Mouse (Mus musculus) intestine, postnatal 0 days (tissue): ENCODE data around the gene Iqcg. TPM values are rescaled to one million over a fixed set of nuclear protein-coding genes. Genes with fewer than 3 reads are reported as not detected.

Source experiments
- ATAC-seq: fragments of 200-750 bp; cut with Nextera tagmentation; 2 replicates; pipeline ENCODE4 v1.8.0; 2017; ENCODE audit warnings: mild to moderate bottlenecking, moderate TSS enrichment, moderate library complexity
- H3K27ac ChIP-seq: fragments of 300-500 bp; sonication (generic); 2 replicates; pipeline ENCODE4 v1.5.1; 2014; ENCODE audit warnings: mild to moderate bottlenecking, low read depth, low read length, moderate library complexity
- H3K27me3 ChIP-seq: fragments of 300-500 bp; sonication (generic); replicated peaks from 2 replicates; pipeline ENCODE4 v1.6.1; 2014; ENCODE audit warnings: low read length, mixed read lengths; ENCODE audit not compliant: control insufficient read depth, insufficient read depth
- H3K36me3 ChIP-seq: fragments of 300-500 bp; sonication (generic); 2 replicates; pipeline ENCODE4 v1.6.1; 2014; ENCODE audit warnings: mild to moderate bottlenecking, moderate library complexity; ENCODE audit not compliant: control insufficient read depth, insufficient read depth
- H3K4me1 ChIP-seq: fragments of 300-500 bp; sonication (generic); replicated peaks from 2 replicates; pipeline ENCODE4 v1.6.1; 2014; ENCODE audit warnings: antibody characterized with exemption, low read length, mixed read lengths; ENCODE audit not compliant: control insufficient read depth, insufficient read depth
- H3K4me2 ChIP-seq: fragments of 300-500 bp; sonication (generic); replicated peaks from 2 replicates; pipeline ENCODE4 v1.6.1; 2014; ENCODE audit warnings: low read depth, mild to moderate bottlenecking, moderate library complexity
- H3K4me3 ChIP-seq: fragments of 300-500 bp; sonication (generic); 2 replicates; pipeline ENCODE4 v1.5.1; 2014; ENCODE audit warnings: low read depth, low read length
- H3K9ac ChIP-seq: fragments of 300-500 bp; sonication (generic); 2 replicates; pipeline ENCODE4 v1.6.1; 2014; ENCODE audit warnings: mild to moderate bottlenecking, low read depth, low read length
- H3K9me3 ChIP-seq: fragments of 300-500 bp; sonication (generic); 2 replicates; pipeline ENCODE4 v1.6.1; 2016; ENCODE audit warnings: mixed run types; ENCODE audit not compliant: control insufficient read depth
- CTCF ChIP-seq: sonication (generic); IDR thresholded peaks from 2 replicates; pipeline ENCODE4 v1.5.1; 2016; ENCODE audit warnings: low read depth, mild to moderate bottlenecking, control low read depth, antibody characterized with exemption, moderate library complexity
- WGBS: fragments of 180-500 bp; shearing (Covaris S2); extraction: QIAGEN DNeasy Blood & Tissue Kit; methylation state at CpG from one replicate; pipeline ENCODE4 v1.1.7; 2014; 5-methylcytosine and 5-hydroxymethylcytosine counted together
- polyA plus RNA-seq: library from polyadenylated mRNA; unstranded; fragments of >200 nt; fragmentation: Nextera tagmentation; extraction: Ambion mirVana; gene quantifications from 2 replicates; pipeline ENCODE4 v1.2.1, GENCODE M21; 2015

The Iqcg gene
- polyA plus RNA-seq, 1 experiment from 2014 or later: 2.1 TPM

DNA sequence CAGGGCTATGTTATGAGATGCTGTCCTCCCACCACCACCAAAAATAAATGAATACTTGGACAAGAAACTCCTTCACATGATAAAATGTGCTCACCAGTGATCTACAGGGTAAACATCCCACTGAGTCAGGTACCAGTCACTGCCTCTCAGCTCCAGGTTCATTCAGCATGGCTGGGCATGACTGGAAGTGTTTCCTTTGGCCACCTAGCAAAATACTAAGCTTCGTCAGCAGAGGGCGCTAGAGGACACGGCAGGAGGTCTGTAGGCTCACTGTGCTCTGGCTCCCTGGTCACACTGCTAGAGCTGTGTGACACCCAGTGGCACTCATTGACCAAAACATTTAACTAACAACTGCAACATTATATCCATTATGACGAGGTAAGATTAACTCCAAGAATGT lies 32.3 kb downstream of the Iqcg start:
- WGBS: 2% methylated on average over 4 of the region's 4 CpGs
- H3K27ac ChIP-seq: no peak overlapping the region
- peak; percentile 99 for TF ChIP-seq CTCF

GRCm38 (mm10) chr16:33021381-33021780 lies 34.6 kb downstream of the Iqcg start:
- H3K4me3 ChIP-seq: no peak overlapping the region
- H3K4me2 ChIP-seq: no peak overlapping the region
- no peaks in the 10 kb centered on the region for H3K9me3 ChIP-seq
- no peaks in the 10 kb centered on the region for H3K4me1 ChIP-seq
- 68% methylated on average over 3 of the region's 3 CpGs for WGBS
- ATAC-seq: no peak
- no peak overlapping the region for H3K9ac ChIP-seq
- no peak for TF ChIP-seq CTCF
- H3K27me3 ChIP-seq: no peaks in the 10 kb centered on the region
- H3K36me3 ChIP-seq: peaks cover 2% of the 10 kb centered on the region
- no peak overlapping the region for H3K27ac ChIP-seq

More for the DNA sequence above, 32.3 kb downstream of the Iqcg start:
- Histone ChIP-seq H3K4me2 (no peak overlapping the region), H3K36me3 (no peaks in the 10 kb centered on the region), H3K27me3 (no peaks in the 10 kb centered on the region), H3K9me3 (no peaks in the 10 kb centered on the region), H3K9ac (no peak overlapping the region), H3K4me3 (no peak overlapping the region), H3K4me1 (no peaks in the 10 kb centered on the region)
- ATAC-seq: 0 out of 2 replicates have a peak, but pooled peaks have one; percentile 44

DNA sequence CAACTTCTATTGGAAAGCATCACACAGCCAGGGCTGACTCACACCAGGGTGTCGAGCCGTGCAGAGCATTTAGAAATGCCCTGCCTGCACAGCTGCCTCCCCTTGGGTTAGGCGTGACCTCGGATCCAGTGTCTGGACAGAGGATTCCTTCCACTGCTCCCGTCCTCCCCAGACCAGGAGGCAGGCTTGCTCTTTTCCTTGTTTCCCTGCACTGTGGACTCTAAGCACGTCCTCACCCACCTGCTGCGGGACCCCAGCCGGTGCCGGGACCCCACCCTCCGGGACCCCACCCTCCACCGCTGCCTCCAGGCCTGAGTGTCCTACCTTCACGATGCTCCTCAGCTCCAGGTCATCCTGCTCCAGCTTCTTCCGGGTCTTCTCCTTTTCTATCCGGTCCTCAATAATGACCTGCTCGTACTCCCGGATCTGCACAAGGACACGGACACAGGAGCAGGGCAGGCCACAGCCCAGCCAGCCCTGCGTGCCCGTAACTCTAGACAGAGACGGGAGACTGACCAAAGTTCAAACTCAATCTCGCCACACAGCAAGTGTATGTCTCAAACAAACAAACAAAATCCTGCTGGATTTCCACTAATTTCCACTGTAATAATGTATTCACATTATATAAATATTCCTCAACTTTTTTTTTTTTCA lies 36.8 kb downstream of the Iqcg start:
- H3K4me2 ChIP-seq: peak overlapping the region; percentile 58
- peak; percentile 44 for ATAC-seq
- peaks cover 10% of the 10 kb centered on the region for H3K36me3 ChIP-seq
- no peaks in the 10 kb centered on the region for H3K27me3 ChIP-seq
- H3K9ac ChIP-seq: no peak overlapping the region
- H3K4me1 ChIP-seq: no peaks in the 10 kb centered on the region
- no peaks in the 10 kb centered on the region for H3K9me3 ChIP-seq
- H3K4me3 ChIP-seq: peak overlapping the region; percentile 20
- TF ChIP-seq CTCF: no peak
- 42% methylated on average over 21 of the region's 21 CpGs for WGBS
- no peak overlapping the region for H3K27ac ChIP-seq

GRCm38 (mm10) chr16:33017677-33018349 lies 38.2 kb downstream of the Iqcg start:
- no peak overlapping the region for H3K27ac ChIP-seq
- ATAC-seq: no peak
- no peak overlapping the region for H3K4me3 ChIP-seq
- H3K27me3 ChIP-seq: no peaks in the 10 kb centered on the region
- H3K4me1 ChIP-seq: no peaks in the 10 kb centered on the region
- H3K9ac ChIP-seq: no peak overlapping the region
- peaks cover 25% of the 10 kb centered on the region for H3K36me3 ChIP-seq
- WGBS: 69% methylated on average over 5 of the region's 5 CpGs
- H3K4me2 ChIP-seq: no peak overlapping the region
- no peak for TF ChIP-seq CTCF
- no peaks in the 10 kb centered on the region for H3K9me3 ChIP-seq

DNA sequence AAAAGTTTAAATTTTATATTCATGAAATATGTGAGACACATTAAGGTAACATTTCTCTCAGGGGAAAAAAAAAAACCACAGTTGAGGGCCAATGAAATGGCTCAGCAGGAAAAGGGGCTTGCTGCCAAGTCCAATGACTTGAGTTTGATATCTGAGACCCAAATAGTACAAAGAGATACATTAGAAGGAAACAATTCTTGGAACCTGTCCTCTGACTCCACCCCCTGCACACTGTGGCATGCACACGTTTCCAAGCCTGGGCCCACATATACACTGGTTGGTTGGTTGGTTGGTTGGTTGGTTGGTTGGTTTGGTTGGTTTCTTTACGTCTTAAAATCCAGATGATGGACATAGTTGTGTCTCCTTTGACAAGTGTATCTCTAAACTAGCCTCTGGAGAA lies 40.0 kb downstream of the Iqcg start:
- Histone ChIP-seq H3K36me3 (peaks cover 38% of the 10 kb centered on the region), H3K27me3 (no peaks in the 10 kb centered on the region), H3K9me3 (no peaks in the 10 kb centered on the region), H3K9ac (no peak overlapping the region), H3K4me1 (no peaks in the 10 kb centered on the region), H3K4me2 (no peak overlapping the region), H3K4me3 (no peak overlapping the region), H3K27ac (no peak overlapping the region)
- WGBS: 85% methylated on average over 2 of the region's 2 CpGs
- TF ChIP-seq CTCF: no peak
- no peak for ATAC-seq

- no peak for ATAC-seq
- H3K27ac ChIP-seq: no peak overlapping the region
- H3K4me1 ChIP-seq: no peaks in the 10 kb centered on the region
- no peak overlapping the region for H3K4me2 ChIP-seq
- no peak overlapping the region for H3K9ac ChIP-seq
- H3K27me3 ChIP-seq: no peaks in the 10 kb centered on the region
- peaks cover 39% of the 10 kb centered on the region for H3K36me3 ChIP-seq
- no peak for TF ChIP-seq CTCF
- H3K4me3 ChIP-seq: no peak overlapping the region
- 86% methylated on average over 3 of the region's 3 CpGs for WGBS
- H3K9me3 ChIP-seq: no peaks in the 10 kb centered on the region
Observed at GRCm38 (mm10) chr16:33015396-33015907, 40.6 kb downstream of the Iqcg start.
